Mouse (Mus musculus) embryonic facial prominence, embryonic 10.5 days (tissue): ENCODE data around the gene Iqcf4. TPM values are rescaled to one million over a fixed set of nuclear protein-coding genes. Genes with fewer than 3 reads are reported as not detected.

ENCODE experiments used
- DNase-seq: peaks from one replicate; pipeline ENCODE4 v3.0.0-alpha.2; 2017; ENCODE audit warnings: low spot score
- H3K27ac ChIP-seq: fragments of 300-500 bp; sonication (generic); replicated peaks from 2 replicates; pipeline ENCODE4 v1.5.1; 2016; ENCODE audit warnings: mild to moderate bottlenecking
- H3K27me3 ChIP-seq: fragments of 300-500 bp; sonication (generic); replicated peaks from 2 replicates; pipeline ENCODE4 v1.6.1; 2016; ENCODE audit warnings: low read depth, mild to moderate bottlenecking; ENCODE audit not compliant: poor library complexity, severe bottlenecking
- H3K36me3 ChIP-seq: fragments of 300-500 bp; sonication (generic); replicated peaks from 2 replicates; pipeline ENCODE4 v1.6.1; 2016; ENCODE audit warnings: mild to moderate bottlenecking, moderate library complexity
- H3K4me1 ChIP-seq: fragments of 300-500 bp; sonication (generic); 2 replicates; pipeline ENCODE4 v1.6.1; 2016
- H3K4me3 ChIP-seq: fragments of 300-500 bp; sonication (generic); 2 replicates; pipeline ENCODE4 v1.5.1; 2016; ENCODE audit warnings: mild to moderate bottlenecking, moderate library complexity
- H3K9me3 ChIP-seq: fragments of 300-500 bp; sonication (generic); 2 replicates; pipeline ENCODE4 v1.6.1; 2016; ENCODE audit warnings: mild to moderate bottlenecking
- WGBS: fragments of 180-500 bp; shearing (Covaris S2); methylation state at CpG from one replicate; pipeline ENCODE4 v1.1.7; 2016; 5-methylcytosine and 5-hydroxymethylcytosine counted together
- polyA plus RNA-seq: library from polyadenylated mRNA; unstranded; fragments of >200 nt; fragmentation: Nextera tagmentation; extraction: Ambion mirVana; gene quantifications from 2 replicates; pipeline ENCODE4 v1.2.1, GENCODE M21; 2016

Iqcf4 gene
- polyA plus RNA-seq, 1 experiment from 2014 or later = not detected

DNA sequence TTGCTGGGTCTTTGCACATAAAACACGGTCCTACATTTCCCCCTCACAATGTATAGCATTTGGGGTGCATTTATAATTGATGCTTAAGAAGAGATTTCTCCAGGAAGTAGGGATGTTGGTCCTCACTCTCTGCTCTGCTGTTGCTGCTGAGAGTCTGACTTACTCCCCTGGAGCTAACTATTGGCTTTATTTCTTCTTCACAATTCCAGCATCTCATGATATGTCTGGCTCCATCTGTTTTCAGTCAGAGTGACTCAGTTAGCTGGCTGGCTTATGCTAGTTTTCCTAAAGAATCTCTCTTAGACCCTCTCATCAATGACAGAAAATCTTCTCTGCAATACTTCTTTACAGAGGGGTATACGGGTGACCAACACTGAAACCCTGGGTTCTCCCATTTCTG is 5.3 kb upstream of the Iqcf4 start:
- WGBS = 86% methylated on average over 2 of the region's 2 CpGs
- Histone ChIP-seq H3K4me3 (no peak overlapping the region), H3K27me3 (no peaks in the 10 kb centered on the region), H3K36me3 (no peaks in the 10 kb centered on the region), H3K4me1 (no peaks in the 10 kb centered on the region), H3K9me3 (no peaks in the 10 kb centered on the region), H3K27ac (no peak overlapping the region)
- no peak for DNase-seq

DNA sequence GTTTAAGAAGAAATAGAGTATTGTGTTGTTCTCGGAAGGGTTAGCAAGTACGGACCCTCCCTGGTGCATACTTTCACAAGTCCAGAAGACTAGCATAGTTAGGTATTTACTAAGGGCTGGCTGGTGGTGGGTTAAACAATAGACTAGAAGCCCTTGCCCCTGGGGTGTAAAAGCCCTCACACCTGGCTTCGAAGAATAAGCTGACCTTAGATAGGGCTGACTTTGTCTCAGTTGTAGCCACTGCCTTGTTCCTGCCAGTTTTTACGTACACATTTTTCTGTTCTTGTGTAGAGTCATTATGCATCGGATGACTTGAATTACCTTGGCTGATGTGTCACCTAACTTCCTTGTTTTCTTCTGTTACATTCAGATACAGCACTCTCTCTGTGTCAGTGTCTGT is 2.6 kb upstream of the Iqcf4 start:
- WGBS = 89% methylated on average over 5 of the region's 5 CpGs
- H3K4me3 ChIP-seq = no peak overlapping the region
- H3K36me3 ChIP-seq = no peaks in the 10 kb centered on the region
- no peak for DNase-seq
- no peak overlapping the region for H3K27ac ChIP-seq
- no peaks in the 10 kb centered on the region for H3K4me1 ChIP-seq
- no peaks in the 10 kb centered on the region for H3K9me3 ChIP-seq
- H3K27me3 ChIP-seq = no peaks in the 10 kb centered on the region

DNA sequence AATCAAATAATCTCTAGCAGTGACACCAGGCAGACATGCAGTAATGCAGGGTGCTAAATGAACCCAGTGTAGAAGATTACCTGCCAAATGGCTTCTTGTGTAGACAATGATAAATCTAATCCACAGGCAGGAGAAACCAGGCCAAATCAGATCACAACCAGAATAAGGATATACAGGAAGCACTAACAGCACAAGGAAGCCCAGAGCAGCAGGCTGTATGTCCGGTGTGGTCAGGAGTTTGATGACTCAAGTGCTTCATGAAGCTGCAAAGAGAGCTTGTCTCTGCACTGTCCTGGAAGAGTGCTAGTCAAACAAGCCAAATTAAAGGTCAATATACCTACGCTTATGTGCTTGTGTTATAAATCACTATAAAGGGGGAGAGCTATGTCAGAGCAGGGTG is 1.4 kb upstream of the Iqcf4 start:
- DNase-seq = no peak
- no peak overlapping the region for H3K4me3 ChIP-seq
- H3K36me3 ChIP-seq = no peaks in the 10 kb centered on the region
- H3K4me1 ChIP-seq = no peaks in the 10 kb centered on the region
- H3K27ac ChIP-seq = no peak overlapping the region
- H3K9me3 ChIP-seq = no peaks in the 10 kb centered on the region
- H3K27me3 ChIP-seq = no peaks in the 10 kb centered on the region
- WGBS = 89% methylated on average over 2 of the region's 2 CpGs

DNA sequence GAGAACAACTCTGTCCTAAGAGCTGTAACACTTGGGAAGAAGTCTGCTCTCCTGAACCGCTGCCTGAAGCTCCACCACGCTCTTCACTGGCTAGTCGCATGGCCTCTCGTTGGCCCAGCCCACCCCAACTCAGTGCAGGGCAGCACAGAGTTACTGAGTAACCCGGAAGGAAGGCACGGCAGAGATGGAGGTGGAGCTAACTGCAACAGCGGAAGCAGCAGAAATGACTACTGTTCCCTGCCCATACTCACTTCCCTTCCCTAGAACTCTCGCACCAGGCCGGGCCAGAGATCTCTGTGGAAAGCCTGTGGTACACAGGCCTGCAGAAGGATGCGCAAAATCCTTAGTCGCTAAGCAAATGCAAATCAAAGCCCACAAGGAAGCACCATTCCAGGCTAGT is 4.4 kb downstream of the Iqcf4 start:
- Histone ChIP-seq H3K27ac (no peak overlapping the region), H3K4me3 (no peak overlapping the region), H3K9me3 (no peaks in the 10 kb centered on the region), H3K4me1 (no peaks in the 10 kb centered on the region), H3K36me3 (no peaks in the 10 kb centered on the region), H3K27me3 (no peaks in the 10 kb centered on the region)
- 67% methylated on average over 11 of the region's 11 CpGs for WGBS
- no peak for DNase-seq

DNA sequence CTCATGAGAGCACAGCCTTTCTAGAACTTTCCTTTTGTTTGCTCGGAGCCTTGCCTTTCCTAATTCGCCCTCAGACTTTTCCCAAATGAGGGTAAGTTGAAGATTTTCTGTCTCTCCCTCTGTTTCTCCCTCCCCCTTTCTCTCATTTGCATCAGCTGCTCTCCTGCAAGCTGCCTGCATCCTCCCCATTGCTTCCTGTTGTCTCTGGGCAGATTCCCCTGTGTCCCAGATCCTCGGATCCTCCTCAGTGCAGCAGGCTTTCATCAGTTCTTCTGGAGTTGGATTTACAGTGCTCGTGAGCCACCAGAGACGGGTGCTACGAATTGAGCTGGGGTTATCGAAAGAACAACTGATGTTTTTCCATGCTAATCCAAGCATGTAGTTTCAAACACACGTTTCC is 6.8 kb downstream of the Iqcf4 start:
- Histone ChIP-seq H3K9me3 (no peaks in the 10 kb centered on the region), H3K4me1 (no peaks in the 10 kb centered on the region), H3K36me3 (no peaks in the 10 kb centered on the region), H3K27ac (no peak overlapping the region), H3K4me3 (no peak overlapping the region), H3K27me3 (no peaks in the 10 kb centered on the region)
- DNase-seq = no peak
- WGBS = 75% methylated on average over 8 of the region's 8 CpGs

DNA sequence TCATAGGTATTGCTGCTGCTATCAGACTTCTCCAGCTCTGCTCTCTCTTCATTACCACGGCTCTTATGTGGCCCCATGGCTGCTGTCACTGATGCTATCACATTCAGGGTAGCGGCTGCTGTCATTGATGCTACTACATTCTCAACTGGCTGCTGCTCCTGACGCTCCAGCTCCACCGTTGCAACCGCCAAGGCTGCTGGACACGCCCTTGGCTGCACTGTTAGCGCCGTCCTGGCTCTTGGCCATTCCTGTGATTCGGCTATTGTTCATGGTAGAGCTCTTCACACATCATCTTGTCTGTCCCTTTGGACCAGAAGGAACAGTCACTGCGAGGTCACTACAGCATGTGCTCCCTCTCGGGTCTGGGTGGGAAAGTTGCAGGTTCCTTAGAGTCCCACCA is 8.5 kb downstream of the Iqcf4 start:
- Histone ChIP-seq H3K4me1 (no peaks in the 10 kb centered on the region), H3K9me3 (no peaks in the 10 kb centered on the region), H3K27me3 (no peaks in the 10 kb centered on the region), H3K36me3 (no peaks in the 10 kb centered on the region), H3K4me3 (no peak overlapping the region), H3K27ac (no peak overlapping the region)
- WGBS = 92% methylated on average over 11 of the region's 11 CpGs
- no peak for DNase-seq

DNA sequence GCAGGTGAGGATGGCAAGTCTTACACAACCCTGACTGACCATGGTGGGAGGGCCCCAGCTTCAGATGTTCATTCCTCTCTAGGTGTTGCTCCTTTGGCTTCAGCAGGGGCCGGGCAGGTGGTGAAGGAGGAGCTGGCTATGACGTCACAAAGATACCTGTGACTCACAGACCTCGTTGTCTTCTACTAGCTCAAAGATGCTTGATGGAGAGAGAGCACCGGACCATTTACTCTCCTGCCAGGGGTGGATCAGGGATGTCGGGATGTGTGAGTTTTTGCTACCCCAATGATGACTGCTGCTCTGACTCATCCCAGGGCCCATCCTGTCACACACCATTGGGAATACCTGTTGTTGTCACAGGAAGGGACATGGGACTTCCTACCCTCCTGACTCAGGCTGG is 9.3 kb downstream of the Iqcf4 start, which contains the start of gene Iqcf3:
Gene Iqcf3, minus strand, starts transcription at position 101 of the 400 bp plus-strand sequence.
- Histone ChIP-seq H3K27me3 (no peaks in the 10 kb centered on the region), H3K36me3 (no peaks in the 10 kb centered on the region), H3K4me1 (no peaks in the 10 kb centered on the region), H3K4me3 (no peak within 1 kb of the TSS), H3K27ac (no peak within 1 kb of the TSS), H3K9me3 (no peaks in the 10 kb centered on the region)
- 90% methylated on average over 5 of the region's 5 CpGs for WGBS
- DNase-seq = no peak

DNA sequence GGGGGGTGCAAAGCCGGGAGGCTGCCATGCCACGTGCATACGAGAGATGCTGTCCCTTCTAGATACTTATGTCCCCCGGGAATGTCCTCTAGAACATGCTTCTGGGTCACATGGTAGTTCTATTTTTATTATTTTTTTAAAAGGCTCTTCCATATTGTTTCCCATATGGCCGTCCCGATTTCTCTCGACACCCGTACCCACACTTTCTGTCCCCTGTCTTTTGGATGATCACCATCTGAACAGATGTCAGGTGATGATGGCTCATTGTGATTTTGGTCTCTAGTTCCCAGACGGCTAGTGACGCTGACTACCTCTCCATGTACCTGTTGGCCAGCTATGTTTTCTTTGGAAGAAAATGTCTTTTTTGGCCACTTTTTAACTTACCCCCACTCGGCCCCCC is 35.8 kb downstream of the Iqcf4 start:
- Histone ChIP-seq H3K27me3 (no peaks in the 10 kb centered on the region), H3K4me1 (no peaks in the 10 kb centered on the region), H3K4me3 (no peak overlapping the region), H3K36me3 (no peaks in the 10 kb centered on the region), H3K27ac (no peak overlapping the region), H3K9me3 (no peaks in the 10 kb centered on the region)
- WGBS = 93% methylated on average over 11 of the region's 11 CpGs
- DNase-seq = no peak

DNA sequence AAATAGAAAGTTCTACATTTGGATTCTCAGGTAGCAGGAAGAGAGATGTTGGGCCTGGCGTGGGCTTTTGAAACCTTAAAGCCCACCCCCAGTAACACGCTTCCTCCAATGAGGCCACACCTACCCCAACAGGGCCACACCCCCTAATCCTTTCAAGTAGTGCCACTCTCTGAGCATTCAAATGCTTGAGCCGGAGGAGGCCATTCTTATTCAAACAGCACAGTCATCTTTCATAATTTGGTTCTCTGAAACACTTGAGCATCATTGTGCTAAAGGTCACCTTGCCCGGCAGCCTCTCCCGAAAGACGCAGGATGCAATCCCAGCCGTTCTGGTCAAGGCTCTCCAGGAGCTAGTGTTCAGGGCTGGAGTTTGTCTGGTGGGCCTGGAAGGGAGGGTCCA is 36.5 kb downstream of the Iqcf4 start:
- no peak for DNase-seq
- WGBS = 90% methylated on average over 7 of the region's 7 CpGs
- no peaks in the 10 kb centered on the region for H3K9me3 ChIP-seq
- no peak overlapping the region for H3K27ac ChIP-seq
- H3K4me1 ChIP-seq = no peaks in the 10 kb centered on the region
- H3K4me3 ChIP-seq = no peak overlapping the region
- no peaks in the 10 kb centered on the region for H3K27me3 ChIP-seq
- no peaks in the 10 kb centered on the region for H3K36me3 ChIP-seq

DNA sequence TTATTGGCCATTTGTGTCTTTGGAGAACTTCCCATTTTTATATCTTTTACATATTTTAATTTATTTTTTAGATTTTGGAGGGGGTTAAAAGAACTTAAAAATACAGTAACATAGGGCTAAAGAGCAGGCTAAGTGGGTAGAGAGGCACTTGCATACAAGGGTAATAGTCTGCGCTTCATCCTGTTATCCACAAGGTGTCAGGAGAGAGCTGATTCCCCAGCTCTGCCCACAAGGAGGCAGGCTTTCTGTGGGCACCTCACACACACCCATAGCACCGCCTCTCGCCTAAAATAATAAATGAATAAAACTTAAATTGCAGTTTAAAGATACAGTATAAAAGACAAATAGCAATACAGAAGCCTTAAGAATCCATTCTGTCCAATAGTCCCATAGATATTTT is 39.0 kb downstream of the Iqcf4 start:
- no peak overlapping the region for H3K27ac ChIP-seq
- 29% methylated on average over 3 of the region's 3 CpGs for whole genome bisulfite sequencing
- H3K36me3 ChIP-seq = no peaks in the 10 kb centered on the region
- peak; percentile 33 for DNase-seq
- no peak overlapping the region for H3K4me3 ChIP-seq
- H3K4me1 ChIP-seq = no peaks in the 10 kb centered on the region
- no peaks in the 10 kb centered on the region for H3K27me3 ChIP-seq
- no peaks in the 10 kb centered on the region for H3K9me3 ChIP-seq

DNA sequence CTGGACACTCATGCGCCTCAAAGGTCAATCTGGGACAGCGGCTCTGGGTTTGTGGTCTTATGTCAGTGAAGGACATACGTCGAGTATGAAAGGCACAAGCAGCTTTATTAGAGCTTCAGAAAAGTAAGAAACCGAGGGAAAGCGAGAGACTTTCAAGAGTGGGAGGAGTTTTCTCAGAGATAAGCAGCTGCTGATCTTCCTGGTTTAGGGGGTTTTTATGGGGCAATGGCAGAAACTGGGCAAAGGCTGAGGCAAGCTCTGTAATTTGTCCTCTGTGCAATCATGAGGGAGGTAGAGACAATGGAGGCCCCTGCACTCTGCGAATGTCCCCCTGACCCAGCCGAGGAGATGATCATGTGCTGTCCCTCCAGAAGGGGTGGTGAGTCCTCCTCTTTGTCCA is 50.9 kb downstream of the Iqcf4 start:
- no peak for DNase-seq
- no peaks in the 10 kb centered on the region for H3K36me3 ChIP-seq
- WGBS = 83% methylated on average over 8 of the region's 8 CpGs

DNA sequence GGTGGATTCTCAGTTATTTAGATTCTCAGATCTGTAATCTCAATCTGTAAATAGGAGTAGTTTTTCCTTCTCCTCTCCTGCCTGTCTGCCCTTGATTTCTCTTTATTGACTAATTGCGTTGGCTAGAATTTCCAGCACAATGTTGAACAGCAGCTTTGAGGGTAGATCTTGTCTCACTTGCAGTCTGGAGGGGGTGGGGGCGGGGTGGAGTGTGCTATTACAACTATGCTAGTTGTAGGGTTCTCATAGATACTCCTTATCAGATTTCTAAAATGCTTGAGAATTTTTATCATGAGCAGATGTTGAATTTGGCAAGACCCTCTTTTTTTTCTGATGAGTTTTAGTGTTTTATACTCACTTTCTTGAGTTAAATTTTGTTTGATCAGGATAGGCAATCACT is 51.4 kb downstream of the Iqcf4 start:
- no peaks in the 10 kb centered on the region for H3K4me1 ChIP-seq
- no peaks in the 10 kb centered on the region for H3K36me3 ChIP-seq
- no peaks in the 10 kb centered on the region for H3K27me3 ChIP-seq
- DNase-seq = no peak
- H3K27ac ChIP-seq = no peak overlapping the region
- no peaks in the 10 kb centered on the region for H3K9me3 ChIP-seq
- H3K4me3 ChIP-seq = no peak overlapping the region
- 77% methylated on average over 2 of the region's 2 CpGs for WGBS

More for the DNA sequence above, 50.9 kb downstream of the Iqcf4 start:
- Histone ChIP-seq H3K27ac (no peak overlapping the region), H3K27me3 (no peaks in the 10 kb centered on the region), H3K4me3 (no peak overlapping the region), H3K4me1 (no peaks in the 10 kb centered on the region), H3K9me3 (no peaks in the 10 kb centered on the region)
